In genomic region chr4:43443511-43443910, GRCm38 (mm10) we compare ENCODE assay signal across 8 mouse cellular contexts. TPM values are rescaled to one million over a fixed set of nuclear protein-coding genes. Genes with fewer than 3 reads are reported as not detected.
DNase-seq lines count a peak whose midpoint lies in the region; ATAC-seq and TF ChIP-seq lines count a peak whose summit lies in the region.

No protein-coding gene starts in this region.

- H3K4me3 ChIP-seq in spleen, adult 2 months (ENCODE audit: extremely low read depth, insufficient read depth, insufficient read length) = peak overlapping the region; percentile 65
- peak overlapping the region; percentile 96 for H3K4me3 ChIP-seq in heart, embryonic 13.5 days
- peak overlapping the region; percentile 98 for H3K4me3 ChIP-seq in limb, embryonic 13.5 days
- peak overlapping the region; percentile 79 for H3K4me3 ChIP-seq in olfactory bulb, adult 2 months (ENCODE audit: insufficient read depth, low read depth, low read length)

- peak overlapping the region; percentile 99 for H3K9ac ChIP-seq in heart, embryonic 13.5 days
- H3K9ac ChIP-seq in limb, embryonic 13.5 days = peak overlapping the region; percentile 98

- H3K27me3 ChIP-seq in spleen, adult 2 months (ENCODE audit: control insufficient read depth, insufficient read depth, low read length) = no peaks in the 10 kb centered on the region
- no peaks in the 10 kb centered on the region for H3K27me3 ChIP-seq in heart, embryonic 13.5 days (replicated peaks)
- H3K27me3 ChIP-seq in limb, embryonic 13.5 days = no peaks in the 10 kb centered on the region

- TF ChIP-seq POLR2A in spleen, adult 2 months (IDR thresholded peaks at IDR 0.05; ENCODE audit: low read depth, low read length) = no peak
- TF ChIP-seq POLR2A in olfactory bulb, adult 2 months (IDR thresholded peaks at IDR 0.05; ENCODE audit: insufficient read depth, low read depth, low read length) = peak; percentile 25; the same call in 1 of the 2 replicates

- no peaks in the 10 kb centered on the region for H3K9me3 ChIP-seq in heart, embryonic 13.5 days
- H3K9me3 ChIP-seq in limb, embryonic 13.5 days = no peaks in the 10 kb centered on the region

- no peak for TF ChIP-seq CTCF in spleen, adult 2 months (IDR thresholded peaks at IDR 0.05; ENCODE audit: extremely low read depth, insufficient read depth, insufficient read length, insufficient replicate concordance)
- no peak for TF ChIP-seq CTCF in olfactory bulb, adult 2 months (IDR thresholded peaks at IDR 0.05; ENCODE audit: insufficient read depth, low read depth, low read length)

- H3K36me3 ChIP-seq in spleen, adult 2 months (ENCODE audit: control insufficient read depth, insufficient read depth, low read length) = peaks cover 23% of the 10 kb centered on the region
- H3K36me3 ChIP-seq in heart, embryonic 13.5 days = peaks cover 40% of the 10 kb centered on the region
- peaks cover 38% of the 10 kb centered on the region for H3K36me3 ChIP-seq in limb, embryonic 13.5 days

- WGBS in spleen, adult 2 months = 4% methylated on average over 28 of the region's 28 CpGs
- 1% methylated on average over 26 of the region's 28 CpGs for WGBS in heart, embryonic 13.5 days
- 2% methylated on average over 27 of the region's 28 CpGs for WGBS in limb, embryonic 13.5 days
- under 1% methylated on average over 28 of the region's 28 CpGs for WGBS in olfactory bulb, adult 2 months

- peak overlapping the region; percentile 97 for H3K4me2 ChIP-seq in heart, embryonic 13.5 days
- peak overlapping the region; percentile 89 for H3K4me2 ChIP-seq in limb, embryonic 13.5 days (replicated peaks)

- peak; percentile 53 for DNase-seq in CD4-positive, CD25-positive, alpha-beta regulatory T cell, adult 2 months (ENCODE audit: low read depth, low spot score)
- DNase-seq in spleen, adult 2 months (ENCODE audit: low read depth in 1 of 2, low spot score in 2 of 2) = peak in 1 of 2 experiments; percentile 30
- no peak for DNase-seq in spleen, postnatal 4 days (ENCODE audit: low spot score in 2 of 2)
- DNase-seq in frontal cortex, postnatal 14 days (ENCODE audit: low spot score in 2 of 2) = no peak

- peak overlapping the region; percentile 19 for H3K27ac ChIP-seq in spleen, adult 2 months (ENCODE audit: insufficient read depth, low read length)
- H3K27ac ChIP-seq in heart, embryonic 13.5 days (replicated peaks) = peak overlapping the region; percentile 96
- peak overlapping the region; percentile 95 for H3K27ac ChIP-seq in limb, embryonic 13.5 days
- H3K27ac ChIP-seq in olfactory bulb, adult 2 months (ENCODE audit: insufficient read depth, low read depth, low read length) = no peak overlapping the region

- H3K4me1 ChIP-seq in spleen, adult 2 months (ENCODE audit: control insufficient read depth, insufficient read depth, insufficient read length) = no peaks in the 10 kb centered on the region
- peaks cover 18% of the 10 kb centered on the region for H3K4me1 ChIP-seq in heart, embryonic 13.5 days
- H3K4me1 ChIP-seq in limb, embryonic 13.5 days = peaks cover 16% of the 10 kb centered on the region
- H3K4me1 ChIP-seq in olfactory bulb, adult 2 months (ENCODE audit: control insufficient read depth, insufficient read depth, low read length) = peaks cover 22% of the 10 kb centered on the region

- ATAC-seq in CD4-positive, CD25-positive, alpha-beta regulatory T cell, adult 4 months = no peak
- ATAC-seq in heart, embryonic 13.5 days (ENCODE audit: extremely low read depth, insufficient number of reproducible peaks, low FRiP score, low TSS enrichment) = no peak; the same call in 1 of the 2 replicates
- ATAC-seq in limb, embryonic 13.5 days (ENCODE audit: low FRiP score, low read depth) = 0 out of 2 replicates have a peak, but pooled peaks have one; percentile 2

RNA-seq across cellular contexts. Expression of gene Tesk1, which starts 1.8 kb away (rescaled TPM):
- 1 to 10 TPM in 1 of 2 experiments, under 1 TPM in 1; 0.37 to 1.7 TPM for polyA plus RNA-seq in CD4-positive, CD25-positive, alpha-beta regulatory T cell, adult 4 months (2017; shearing (Covaris generic))
- 49.6 and 64.5 TPM in 2 replicates for polyA plus RNA-seq in spleen, adult 2 months (2012; rRNA removed)
- 3.8 and 4.0 TPM in 2 replicates for polyA plus RNA-seq in heart, embryonic 13.5 days (2015; fragmentation: Nextera tagmentation; extraction: Ambion mirVana)
- 7.7 and 10.3 TPM in 2 replicates for polyA plus RNA-seq in limb, embryonic 13.5 days (2015; fragmentation: Nextera tagmentation; extraction: Ambion mirVana)
- not detected in 2 replicates for polyA plus RNA-seq in olfactory bulb, adult 2 months (2012; ENCODE audit: insufficient read depth, insufficient read length, low replicate concordance, missing spikeins)

RNA-seq across cellular contexts. Expression of gene Cd72, which starts 10.9 kb away (rescaled TPM):
- 100 to 1,000 TPM; 132 to 166 TPM for polyA plus RNA-seq in CD4-positive, CD25-positive, alpha-beta regulatory T cell, adult 4 months (2017; shearing (Covaris generic))
- polyA plus RNA-seq in spleen, adult 2 months (2012; rRNA removed) = 109 and 140 TPM in 2 replicates
- 1.9 and 2.6 TPM in 2 replicates for polyA plus RNA-seq in heart, embryonic 13.5 days (2015; fragmentation: Nextera tagmentation; extraction: Ambion mirVana)
- 3.0 and 4.2 TPM in 2 replicates for polyA plus RNA-seq in limb, embryonic 13.5 days (2015; fragmentation: Nextera tagmentation; extraction: Ambion mirVana)
- polyA plus RNA-seq in olfactory bulb, adult 2 months (2012; ENCODE audit: insufficient read depth, insufficient read length, low replicate concordance, missing spikeins) = not detected in 2 replicates

RNA-seq across cellular contexts. Expression of gene Fam166b, which starts 14.6 kb away (rescaled TPM):
- not detected for polyA plus RNA-seq in CD4-positive, CD25-positive, alpha-beta regulatory T cell, adult 4 months (2017; shearing (Covaris generic))
- not detected in 2 replicates for polyA plus RNA-seq in spleen, adult 2 months (2012; rRNA removed)
- polyA plus RNA-seq in heart, embryonic 13.5 days (2015; fragmentation: Nextera tagmentation; extraction: Ambion mirVana) = 0.11 TPM in 1 of 2 replicates, not detected in the other
- polyA plus RNA-seq in limb, embryonic 13.5 days (2015; fragmentation: Nextera tagmentation; extraction: Ambion mirVana) = not detected in 2 replicates
- not detected in 2 replicates for polyA plus RNA-seq in olfactory bulb, adult 2 months (2012; ENCODE audit: insufficient read depth, insufficient read length, low replicate concordance, missing spikeins)

RNA-seq across cellular contexts. Expression of gene Sit1, which starts 40.0 kb away (rescaled TPM):
- 100 to 1,000 TPM; 144 to 199 TPM for polyA plus RNA-seq in CD4-positive, CD25-positive, alpha-beta regulatory T cell, adult 4 months (2017; shearing (Covaris generic))
- 15.3 and 17.1 TPM in 2 replicates for polyA plus RNA-seq in spleen, adult 2 months (2012; rRNA removed)
- not detected in 2 replicates for polyA plus RNA-seq in heart, embryonic 13.5 days (2015; fragmentation: Nextera tagmentation; extraction: Ambion mirVana)
- not detected in 2 replicates for polyA plus RNA-seq in limb, embryonic 13.5 days (2015; fragmentation: Nextera tagmentation; extraction: Ambion mirVana)
- polyA plus RNA-seq in olfactory bulb, adult 2 months (2012; ENCODE audit: insufficient read depth, insufficient read length, low replicate concordance, missing spikeins) = not detected in 2 replicates

RNA-seq across cellular contexts. Expression of gene Ccdc107, which starts 49.2 kb away (rescaled TPM):
- polyA plus RNA-seq in CD4-positive, CD25-positive, alpha-beta regulatory T cell, adult 4 months (2017; shearing (Covaris generic)) = 10 to 100 TPM; 64.0 to 76.0 TPM
- 85.4 and 191 TPM in 2 replicates for polyA plus RNA-seq in spleen, adult 2 months (2012; rRNA removed)
- polyA plus RNA-seq in heart, embryonic 13.5 days (2015; fragmentation: Nextera tagmentation; extraction: Ambion mirVana) = 70.9 and 77.6 TPM in 2 replicates
- polyA plus RNA-seq in limb, embryonic 13.5 days (2015; fragmentation: Nextera tagmentation; extraction: Ambion mirVana) = 71.6 and 74.3 TPM in 2 replicates
- not detected in 2 replicates for polyA plus RNA-seq in olfactory bulb, adult 2 months (2012; ENCODE audit: insufficient read depth, insufficient read length, low replicate concordance, missing spikeins)

Comparison
In these comparisons a context has a peak if more than half of its experiments do, and no peak if none do; other contexts are left out.
1. RNA of gene Cd72, which starts 10.9 kb away (polyA plus RNA-seq): 132 to 166 TPM in CD4-positive, CD25-positive, alpha-beta regulatory T cell, adult 4 months and 109 to 140 TPM in spleen, adult 2 months; 3.0 to 4.2 TPM in limb, embryonic 13.5 days, 1.9 to 2.6 TPM in heart, embryonic 13.5 days and not detected in olfactory bulb, adult 2 months; every median in the first group is over 10 times any median in the second.
2. Peak in every context shown above with its lines, with median percentiles within 50 percentile points of each other: H3K4me3 ChIP-seq.